Mouse (Mus musculus) megakaryocyte, embryonic 14.5 days (primary cell): ENCODE data around the gene Adamts4.

Source experiments
- FLI1 ChIP-seq: IDR thresholded peaks from 2 replicates; pipeline ENCODE4 v1.6.1; 2012; ENCODE audit warnings: low read length, inconsistent platforms, mixed read lengths
- GATA1 ChIP-seq: IDR thresholded peaks from 3 replicates; pipeline ENCODE4 v1.6.1; 2012; ENCODE audit warnings: mixed read lengths, low read length, inconsistent platforms, borderline replicate concordance

DNA sequence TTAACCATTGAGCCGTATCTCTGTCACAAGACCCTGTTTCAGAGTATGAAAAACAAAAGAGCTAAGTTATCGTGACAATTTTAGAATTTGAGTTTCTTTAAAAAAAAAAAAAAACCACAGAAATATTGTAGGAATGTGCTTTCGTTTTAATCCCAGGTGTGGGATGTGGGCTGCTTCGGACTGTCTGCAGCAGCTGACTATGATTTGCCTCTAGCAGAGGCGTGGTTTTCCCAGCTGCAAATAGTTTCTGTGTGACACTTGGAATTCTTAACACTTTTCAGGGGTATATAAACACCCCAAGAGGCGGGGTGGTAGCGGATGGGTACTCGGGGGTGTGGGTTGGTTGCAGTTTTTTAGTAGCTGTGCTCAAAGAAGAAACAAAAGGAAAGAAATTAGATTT is 4.9 kb upstream of the Adamts4 start:
- TF ChIP-seq GATA1 (no peak), FLI1 (no peak)
